Mouse (Mus musculus): Measurements from ENCODE around the gene Slit1. TPM values are rescaled to one million over a fixed set of nuclear protein-coding genes. Genes with fewer than 3 reads are reported as not detected.

Gene Slit1
- polyA plus RNA-seq, 1 experiment from 2014 or later = 0.12 TPM

DNA sequence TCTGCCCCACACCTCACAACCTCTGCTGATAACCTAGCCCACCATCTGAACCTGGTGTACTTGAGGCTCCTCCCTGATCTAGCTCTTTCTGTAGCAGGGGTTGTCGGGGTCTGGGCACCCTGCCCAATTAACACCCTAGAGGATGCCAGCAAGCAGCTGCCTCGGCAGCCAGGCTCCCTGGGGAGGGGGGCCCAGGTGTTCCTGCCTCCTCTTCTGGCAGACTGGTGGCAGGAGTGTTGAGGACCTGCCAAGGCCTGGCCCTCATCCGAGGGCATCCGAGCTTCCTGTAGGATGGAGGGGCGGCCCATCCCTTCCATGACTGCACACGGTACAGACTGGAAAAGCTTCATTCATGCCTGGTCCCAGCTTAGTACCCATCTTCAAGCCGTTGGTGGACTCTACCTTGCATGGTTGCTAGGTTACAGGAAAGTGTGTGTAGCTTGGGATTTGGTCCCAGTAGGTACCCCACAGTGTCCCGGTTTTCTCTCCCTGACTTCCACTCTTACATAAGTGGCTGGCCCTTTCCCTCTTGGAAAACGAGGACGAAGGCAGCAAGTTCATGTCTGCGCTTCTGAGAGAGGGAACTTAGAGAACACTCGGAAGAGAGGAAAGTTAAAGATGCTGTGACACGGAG lies 57.9 kb downstream of the Slit1 start:
- 73% methylated on average over 13 of the region's 13 CpGs for WGBS (ENCODE audit: insufficient replicate concordance)
- no peak overlapping the region for H3K4me3 ChIP-seq (replicated peaks)
- no peak overlapping the region for H3K27ac ChIP-seq
- H3K36me3 ChIP-seq = no peaks in the 10 kb centered on the region
- no peaks in the 10 kb centered on the region for H3K4me1 ChIP-seq (replicated peaks)
- H3K4me2 ChIP-seq = no peak overlapping the region
- no peak overlapping the region for H3K9ac ChIP-seq
- no peaks in the 10 kb centered on the region for H3K27me3 ChIP-seq
- no peaks in the 10 kb centered on the region for H3K9me3 ChIP-seq (replicated peaks)
- no peak for DNase-seq
- no peak for ATAC-seq (ENCODE audit: low read depth)

DNA sequence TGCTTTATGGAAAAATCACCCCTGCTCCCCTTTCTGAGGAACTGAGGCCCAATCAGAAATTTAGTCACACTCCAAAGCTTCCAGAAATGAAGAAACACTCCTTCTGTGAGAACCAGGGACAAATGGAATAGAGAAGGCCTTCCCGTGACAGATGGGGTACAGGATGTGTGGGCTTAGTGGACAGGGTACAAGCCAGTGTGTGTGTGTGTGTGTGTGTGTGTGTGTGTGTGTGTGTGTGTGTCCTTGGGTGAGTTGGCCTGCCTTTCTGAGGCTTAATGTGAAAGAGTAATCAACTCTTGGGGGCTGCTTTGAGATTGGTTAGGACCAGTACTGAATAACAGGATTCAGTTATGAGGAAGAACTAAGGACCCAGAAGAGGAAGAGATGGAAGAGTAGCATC lies 58.6 kb downstream of the Slit1 start:
- Histone ChIP-seq H3K4me3 (replicated peaks) (no peak overlapping the region), H3K4me1 (replicated peaks) (no peaks in the 10 kb centered on the region), H3K27me3 (no peaks in the 10 kb centered on the region), H3K9me3 (replicated peaks) (no peaks in the 10 kb centered on the region), H3K27ac (no peak overlapping the region), H3K4me2 (no peak overlapping the region), H3K9ac (no peak overlapping the region), H3K36me3 (no peaks in the 10 kb centered on the region)
- DNase-seq (no peak), ATAC-seq (ENCODE audit: low read depth) (no peak)
- 42% methylated on average over 1 of the region's 1 CpGs for WGBS (ENCODE audit: insufficient replicate concordance)

- H3K4me3 ChIP-seq (replicated peaks) = no peak overlapping the region
- no peak for DNase-seq
- no peak overlapping the region for H3K27ac ChIP-seq
- no peaks in the 10 kb centered on the region; the same call in 1 of the 2 replicates for H3K27me3 ChIP-seq
- no peaks in the 10 kb centered on the region for H3K36me3 ChIP-seq
- H3K4me2 ChIP-seq = no peak overlapping the region
- 40% methylated on average over 1 of the region's 1 CpGs for WGBS (ENCODE audit: insufficient replicate concordance)
- H3K4me1 ChIP-seq (replicated peaks) = peaks cover 5% of the 10 kb centered on the region; the same call in 1 of the 2 replicates
- no peak overlapping the region for H3K9ac ChIP-seq
- ATAC-seq (ENCODE audit: low read depth) = no peak
- H3K9me3 ChIP-seq (replicated peaks) = no peaks in the 10 kb centered on the region
Observed at GRCm38 (mm10) chr19:41683951-41684350, 59.5 kb downstream of the Slit1 start.

DNA sequence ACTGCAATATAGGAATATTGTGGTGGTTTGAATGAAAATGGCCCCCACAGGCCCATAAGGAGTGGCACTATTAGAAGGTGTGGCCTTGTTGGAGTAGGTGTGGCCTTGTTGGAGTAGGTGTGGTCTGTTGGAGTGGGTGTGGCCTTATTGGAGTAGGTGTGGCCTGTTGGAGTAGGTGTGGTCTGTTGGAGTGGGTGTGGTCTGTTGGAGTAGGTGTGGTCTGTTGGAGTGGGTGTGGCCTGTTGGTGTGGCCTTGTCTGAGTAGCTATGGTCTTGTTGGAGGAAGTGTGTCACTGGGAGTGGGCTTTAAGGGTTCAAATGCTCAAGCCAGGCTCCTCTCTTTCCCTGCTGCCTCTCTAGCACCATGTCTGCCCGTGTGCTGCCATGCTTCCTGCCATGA lies 63.2 kb downstream of the Slit1 start:
- H3K4me3 ChIP-seq (replicated peaks) = no peak overlapping the region
- WGBS (ENCODE audit: insufficient replicate concordance) = 67% methylated on average over 1 of the region's 1 CpGs
- peaks cover 13% of the 10 kb centered on the region; the same call in 1 of the 2 replicates for H3K27me3 ChIP-seq

DNA sequence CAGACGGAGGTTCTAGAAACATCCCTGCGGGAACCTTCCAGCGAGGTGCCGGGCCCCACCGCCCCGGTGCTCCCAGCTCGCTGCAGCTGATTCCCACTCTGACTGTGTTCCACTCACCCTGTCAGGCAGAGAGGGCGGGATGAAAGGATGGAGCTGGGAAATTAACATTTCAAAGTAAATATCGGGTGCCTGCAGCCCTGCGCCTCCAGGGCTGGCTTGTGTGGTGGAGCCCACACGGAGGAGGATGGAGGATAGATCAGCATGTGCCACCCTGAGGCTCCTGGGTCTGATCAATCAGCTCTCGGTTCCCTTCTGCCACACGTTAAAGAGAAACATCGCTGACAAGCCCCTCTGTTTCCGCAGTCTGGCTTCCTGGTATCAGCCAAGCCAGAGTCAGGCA lies 64.4 kb downstream of the Slit1 start:
- H3K9me3 ChIP-seq (replicated peaks) = no peaks in the 10 kb centered on the region
- no peak overlapping the region for H3K4me2 ChIP-seq
- H3K9ac ChIP-seq = no peak overlapping the region
- peaks cover 5% of the 10 kb centered on the region; the same call in 1 of the 2 replicates for H3K4me1 ChIP-seq (replicated peaks)
- no peak overlapping the region for H3K4me3 ChIP-seq (replicated peaks)
- ATAC-seq (ENCODE audit: low read depth) (no peak), DNase-seq (no peak)
- H3K27me3 ChIP-seq = peaks cover 13% of the 10 kb centered on the region; the same call in 1 of the 2 replicates
- no peaks in the 10 kb centered on the region for H3K36me3 ChIP-seq
- no peak overlapping the region for H3K27ac ChIP-seq
- WGBS (ENCODE audit: insufficient replicate concordance) = 40% methylated on average over 15 of the region's 15 CpGs

More for the DNA sequence above, 63.2 kb downstream of the Slit1 start:
- Histone ChIP-seq H3K27ac (no peak overlapping the region), H3K4me2 (no peak overlapping the region), H3K4me1 (replicated peaks) (peaks cover 5% of the 10 kb centered on the region; the same call in 1 of the 2 replicates), H3K36me3 (no peaks in the 10 kb centered on the region), H3K9ac (no peak overlapping the region), H3K9me3 (replicated peaks) (no peaks in the 10 kb centered on the region)
- peak; percentile 5 for DNase-seq
- 0 out of 2 replicates have a peak, but pooled peaks have one; percentile 20 for ATAC-seq (ENCODE audit: low read depth)

- no peak overlapping the region for H3K27ac ChIP-seq
- no peaks in the 10 kb centered on the region for H3K36me3 ChIP-seq
- peaks cover 16% of the 10 kb centered on the region; the same call in 1 of the 2 replicates for H3K27me3 ChIP-seq
- no peaks in the 10 kb centered on the region for H3K9me3 ChIP-seq (replicated peaks)
- WGBS (ENCODE audit: insufficient replicate concordance) = 14% methylated on average over 4 of the region's 4 CpGs
- ATAC-seq (ENCODE audit: low read depth) (peak; percentile 72; the same call in 1 of the 2 replicates), DNase-seq (no peak)
- H3K4me2 ChIP-seq = no peak overlapping the region
- H3K4me3 ChIP-seq (replicated peaks) = no peak overlapping the region
- peaks cover 5% of the 10 kb centered on the region; the same call in 1 of the 2 replicates for H3K4me1 ChIP-seq (replicated peaks)
- H3K9ac ChIP-seq = no peak overlapping the region
Observed at GRCm38 (mm10) chr19:41677575-41677974, 65.9 kb downstream of the Slit1 start.

DNA sequence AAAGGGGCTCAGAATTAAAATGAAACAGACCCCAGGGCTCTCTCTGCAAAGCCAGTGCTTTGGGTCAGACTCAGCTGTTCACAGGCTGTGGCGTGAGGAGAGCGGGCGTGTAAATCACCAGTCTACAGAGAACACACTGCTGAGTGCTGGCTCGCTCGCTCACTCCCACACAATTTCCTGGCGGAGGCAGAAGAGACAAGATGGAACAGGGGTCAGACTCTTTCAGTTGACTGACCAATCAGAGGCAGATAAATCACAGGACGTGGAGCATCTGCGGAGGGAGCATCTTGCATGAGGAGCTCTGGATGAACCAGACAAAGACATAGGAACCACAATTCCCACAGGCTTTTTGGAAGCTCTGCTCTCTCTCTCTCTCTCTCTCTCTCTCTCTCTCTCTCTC lies 67.9 kb downstream of the Slit1 start:
- Histone ChIP-seq H3K4me1 (replicated peaks) (peaks cover 5% of the 10 kb centered on the region; the same call in 1 of the 2 replicates), H3K4me2 (no peak overlapping the region), H3K27me3 (peaks cover 20% of the 10 kb centered on the region; the same call in 1 of the 2 replicates), H3K27ac (no peak overlapping the region), H3K36me3 (no peaks in the 10 kb centered on the region), H3K9ac (no peak overlapping the region), H3K9me3 (replicated peaks) (no peaks in the 10 kb centered on the region), H3K4me3 (replicated peaks) (no peak overlapping the region)
- no peak for DNase-seq
- no peak for ATAC-seq (ENCODE audit: low read depth)
- 65% methylated on average over 8 of the region's 8 CpGs for WGBS (ENCODE audit: insufficient replicate concordance)

DNA sequence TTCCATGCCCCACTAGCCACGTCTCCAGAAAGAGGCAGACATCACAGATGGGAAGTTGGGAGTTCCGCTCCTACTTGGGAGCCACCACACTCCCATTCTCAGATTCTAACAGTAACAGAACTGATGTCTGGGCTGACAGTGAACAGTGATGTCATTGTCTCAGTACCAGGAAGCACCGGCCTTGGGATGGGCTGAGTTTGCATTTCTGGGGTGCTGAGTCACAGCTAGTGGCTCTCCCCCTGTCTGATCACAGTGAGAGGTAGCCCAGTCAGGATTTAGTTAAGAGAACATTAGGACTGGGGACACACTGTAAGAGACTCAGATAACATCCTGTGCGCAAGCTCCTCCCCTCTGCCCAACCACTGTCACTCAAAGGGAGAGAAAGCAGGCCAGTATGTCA lies 69.1 kb downstream of the Slit1 start:
- DNase-seq (no peak), ATAC-seq (ENCODE audit: low read depth) (no peak)
- 47% methylated on average over 4 of the region's 4 CpGs for WGBS (ENCODE audit: insufficient replicate concordance)
- Histone ChIP-seq H3K27ac (no peak overlapping the region), H3K36me3 (no peaks in the 10 kb centered on the region), H3K9me3 (replicated peaks) (no peaks in the 10 kb centered on the region), H3K27me3 (peaks cover 20% of the 10 kb centered on the region; the same call in 1 of the 2 replicates), H3K4me1 (replicated peaks) (peaks cover 4% of the 10 kb centered on the region; the same call in 1 of the 2 replicates), H3K4me3 (replicated peaks) (no peak overlapping the region), H3K4me2 (no peak overlapping the region), H3K9ac (no peak overlapping the region)

- Histone ChIP-seq H3K4me1 (replicated peaks) (no peaks in the 10 kb centered on the region; the same call in 1 of the 2 replicates), H3K27ac (no peak overlapping the region), H3K27me3 (0 out of 2 replicates have a peak, but pooled peaks cover 22% of the 10 kb centered on the region), H3K4me2 (no peak overlapping the region), H3K4me3 (replicated peaks) (no peak overlapping the region), H3K36me3 (no peaks in the 10 kb centered on the region), H3K9ac (no peak overlapping the region), H3K9me3 (replicated peaks) (no peaks in the 10 kb centered on the region)
- 58% methylated on average over 4 of the region's 4 CpGs for WGBS (ENCODE audit: insufficient replicate concordance)
- no peak for ATAC-seq (ENCODE audit: low read depth)
- no peak for DNase-seq
Observed at GRCm38 (mm10) chr19:41672836-41673235, 70.6 kb downstream of the Slit1 start.

GRCm38 (mm10) chr19:41670931-41671330 lies 72.5 kb downstream of the Slit1 start:
- H3K9me3 ChIP-seq (replicated peaks) = no peaks in the 10 kb centered on the region
- WGBS (ENCODE audit: insufficient replicate concordance) = 54% methylated on average over 7 of the region's 7 CpGs
- H3K4me3 ChIP-seq (replicated peaks) = no peak overlapping the region
- H3K9ac ChIP-seq = no peak overlapping the region
- no peaks in the 10 kb centered on the region for H3K36me3 ChIP-seq
- no peaks in the 10 kb centered on the region; the same call in 1 of the 2 replicates for H3K4me1 ChIP-seq (replicated peaks)
- no peak overlapping the region for H3K27ac ChIP-seq
- no peak overlapping the region for H3K4me2 ChIP-seq
- ATAC-seq (ENCODE audit: low read depth) (no peak), DNase-seq (no peak)
- H3K27me3 ChIP-seq = peaks cover 19% of the 10 kb centered on the region

DNA sequence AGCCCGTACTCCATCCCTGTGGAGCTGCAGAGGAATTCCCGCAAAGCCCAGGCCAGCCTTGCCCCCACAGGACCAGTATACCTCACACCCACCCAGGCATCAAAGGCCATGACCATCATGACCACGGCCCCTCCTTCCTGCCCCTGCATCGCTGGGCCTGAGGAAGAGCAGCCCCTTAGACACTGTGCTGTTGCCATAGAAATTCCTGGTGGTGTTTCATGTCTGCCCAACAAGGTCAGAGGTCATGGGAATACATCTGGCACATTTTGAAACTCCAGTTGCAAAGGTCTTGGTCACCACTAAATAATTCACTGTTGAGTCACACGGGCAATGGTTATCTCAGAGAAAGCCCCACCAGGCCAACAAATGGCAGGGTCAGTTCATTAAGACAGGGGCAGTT lies 73.0 kb downstream of the Slit1 start:
- H3K4me3 ChIP-seq (replicated peaks) = no peak overlapping the region
- 35% methylated on average over 5 of the region's 5 CpGs for WGBS (ENCODE audit: insufficient replicate concordance)
- H3K27ac ChIP-seq = no peak overlapping the region
- no peak for DNase-seq
- H3K36me3 ChIP-seq = no peaks in the 10 kb centered on the region
- no peak overlapping the region for H3K4me2 ChIP-seq
- no peaks in the 10 kb centered on the region for H3K9me3 ChIP-seq (replicated peaks)
- ATAC-seq (ENCODE audit: low read depth) = no peak
- H3K4me1 ChIP-seq (replicated peaks) = no peaks in the 10 kb centered on the region; the same call in 1 of the 2 replicates
- H3K9ac ChIP-seq = no peak overlapping the region
- peaks cover 23% of the 10 kb centered on the region for H3K27me3 ChIP-seq

Data from liver, embryonic 13.5 days (tissue).